Mouse (Mus musculus) CH12.LX (cell line): ENCODE results near the gene Ccnt1. TPM values are rescaled to one million over a fixed set of nuclear protein-coding genes. Genes with fewer than 3 reads are reported as not detected.

Experiments
- DNase-seq: peaks from one replicate; pipeline ENCODE4 v3.0.0-alpha.2; 2013; ENCODE audit errors: extremely low read depth
- H3K27ac ChIP-seq: 2 replicates; pipeline ENCODE4 v1.5.1; 2012; ENCODE audit warnings: low read depth, mild to moderate bottlenecking, control low read depth, moderate library complexity; ENCODE audit not compliant: insufficient read depth
- H3K27me3 ChIP-seq: replicated peaks from 2 replicates; pipeline ENCODE3; 2012; ENCODE audit warnings: inconsistent platforms
- H3K36me3 ChIP-seq, 2 experiments: replicated peaks in 1 of 2; 2 replicates each; pipeline versions ENCODE3 to v1.6.1; 2012; ENCODE audit warnings: inconsistent platforms in 1 of 2, low read length in 1 of 2, mild to moderate bottlenecking in 1 of 2, mixed read lengths in 1 of 2, moderate library complexity in 1 of 2; ENCODE audit not compliant: control insufficient read depth in 1 of 2, insufficient read depth in 1 of 2
- H3K4me1 ChIP-seq, 2 experiments: 2 replicates each; pipeline ENCODE4 v1.6.1; 2012; ENCODE audit warnings: inconsistent platforms in 1 of 2, moderate library complexity in 1 of 2; ENCODE audit not compliant: insufficient read depth in 2 of 2, control insufficient read depth in 1 of 2
- H3K4me2 ChIP-seq: 2 replicates; pipeline ENCODE4 v1.6.1; 2012; ENCODE audit warnings: low read depth, mild to moderate bottlenecking, control low read depth; ENCODE audit not compliant: poor library complexity, insufficient read depth, severe bottlenecking
- H3K4me3 ChIP-seq, 3 experiments: fragments of 150-350 bp in 1 of 3; sonication (generic) in 1 of 3; replicated peaks in 1 of 3; 2 replicates each; pipeline versions ENCODE3 to v1.5.1; 2011 to 2012; ENCODE audit warnings: low read depth in 2 of 3, low read length in 2 of 3, mild to moderate bottlenecking in 2 of 3, moderate library complexity in 2 of 3, control low read depth in 1 of 3, improper control_type of control experiment in 1 of 3, inconsistent platforms in 1 of 3, mixed read lengths in 1 of 3; ENCODE audit not compliant: poor library complexity in 1 of 3
- H3K79me2 ChIP-seq: replicated peaks from 2 replicates; pipeline ENCODE4 v1.6.1; 2012; ENCODE audit warnings: mild to moderate bottlenecking, moderate library complexity; ENCODE audit not compliant: control insufficient read depth, poor library complexity, insufficient read depth, severe bottlenecking; ENCODE audit errors: extremely low read depth
- H3K9ac ChIP-seq: 2 replicates; pipeline ENCODE4 v1.6.1; 2012; ENCODE audit warnings: low read depth, mild to moderate bottlenecking, control low read depth, moderate library complexity; ENCODE audit not compliant: insufficient read depth
- H3K9me3 ChIP-seq: replicated peaks from 2 replicates; pipeline ENCODE3; 2012; ENCODE audit warnings: low read length, inconsistent platforms, mixed read lengths
- BHLHE40 ChIP-seq: IDR thresholded peaks from 2 replicates; pipeline ENCODE4 v1.6.1; 2011; ENCODE audit warnings: mild to moderate bottlenecking, low read depth, low read length, improper control_type of control experiment
- CHD2 ChIP-seq: IDR thresholded peaks from 2 replicates; pipeline ENCODE4 v1.6.1; 2011; ENCODE audit warnings: low read length, improper control_type of control experiment
- ELF1 ChIP-seq: IDR thresholded peaks from 2 replicates; pipeline ENCODE4 v1.6.1; 2014; ENCODE audit warnings: low read depth, mild to moderate bottlenecking, inconsistent platforms, low read length, improper control_type of control experiment
- EP300 ChIP-seq: IDR thresholded peaks from 2 replicates; pipeline ENCODE4 v1.6.1; 2011; ENCODE audit warnings: low read length, improper control_type of control experiment
- ETS1 ChIP-seq: conservative IDR thresholded peaks from 2 replicates; pipeline ENCODE4 v1.6.1; 2012; ENCODE audit warnings: low read depth, mild to moderate bottlenecking, inconsistent platforms, low read length, improper control_type of control experiment, moderate library complexity
- GABPA ChIP-seq: IDR thresholded peaks from 2 replicates; pipeline ENCODE4 v1.6.1; 2012; ENCODE audit warnings: low read depth, low read length, improper control_type of control experiment, inconsistent platforms; ENCODE audit not compliant: insufficient replicate concordance
- HCFC1 ChIP-seq: IDR thresholded peaks from 2 replicates; pipeline ENCODE4 v1.6.1; 2012; ENCODE audit warnings: low read depth, mild to moderate bottlenecking, inconsistent platforms, low read length, improper control_type of control experiment
- IRF4 ChIP-seq: IDR thresholded peaks from 2 replicates; pipeline ENCODE4 v1.6.1; 2014; ENCODE audit warnings: low read depth, mild to moderate bottlenecking, inconsistent platforms, low read length, improper control_type of control experiment
- JUND ChIP-seq: conservative IDR thresholded peaks from 2 replicates; pipeline ENCODE4 v1.6.1; 2011; ENCODE audit warnings: low read depth, low read length, improper control_type of control experiment
- KAT2A ChIP-seq: IDR thresholded peaks from 2 replicates; pipeline ENCODE4 v1.6.1; 2012; ENCODE audit warnings: low read length, improper control_type of control experiment, inconsistent platforms; ENCODE audit not compliant: insufficient replicate concordance
- MAFK ChIP-seq: IDR thresholded peaks from 2 replicates; pipeline ENCODE4 v1.6.1; 2011; ENCODE audit warnings: low read length, improper control_type of control experiment; ENCODE audit not compliant: insufficient replicate concordance
- MAX ChIP-seq: IDR thresholded peaks from 2 replicates; pipeline ENCODE4 v1.6.1; 2011; ENCODE audit warnings: low read length, improper control_type of control experiment
- MAZ ChIP-seq: IDR thresholded peaks from 2 replicates; pipeline ENCODE4 v1.6.1; 2012; ENCODE audit warnings: low read depth, mild to moderate bottlenecking, inconsistent platforms, low read length, improper control_type of control experiment, moderate library complexity
- MEF2A ChIP-seq: IDR thresholded peaks from 2 replicates; pipeline ENCODE4 v1.6.1; 2014; ENCODE audit warnings: low read depth, mild to moderate bottlenecking, inconsistent platforms, low read length, improper control_type of control experiment, borderline replicate concordance
- MXI1 ChIP-seq: IDR thresholded peaks from 2 replicates; pipeline ENCODE4 v1.6.1; 2011; ENCODE audit warnings: mild to moderate bottlenecking, low read depth, low read length, improper control_type of control experiment
- MYC ChIP-seq: IDR thresholded peaks from 2 replicates; pipeline ENCODE4 v1.6.1; 2011; ENCODE audit warnings: low read depth, mild to moderate bottlenecking, improper control_type of control experiment, low read length
- NELFE ChIP-seq: IDR thresholded peaks from 2 replicates; pipeline ENCODE4 v1.6.1; 2011; ENCODE audit warnings: low read depth, low read length, improper control_type of control experiment
- NRF1 ChIP-seq: IDR thresholded peaks from 2 replicates; pipeline ENCODE4 v1.6.1; 2014; ENCODE audit warnings: low read depth, mild to moderate bottlenecking, inconsistent platforms, low read length, improper control_type of control experiment, moderate library complexity
- PAX5 ChIP-seq: IDR thresholded peaks from 2 replicates; pipeline ENCODE4 v1.6.1; 2012; ENCODE audit warnings: low read length, inconsistent platforms, mixed read lengths
- POLR2A ChIP-seq: IDR thresholded peaks from 2 replicates; pipeline ENCODE4 v1.6.1; 2011; ENCODE audit warnings: low read depth, mild to moderate bottlenecking, improper control_type of control experiment, low read length
- POLR2AphosphoS2 ChIP-seq: IDR thresholded peaks from 2 replicates; pipeline ENCODE4 v1.6.1; 2011; ENCODE audit warnings: low read depth, low read length, improper control_type of control experiment
- SIN3A ChIP-seq: IDR thresholded peaks from 2 replicates; pipeline ENCODE4 v1.6.1; 2012; ENCODE audit warnings: low read length, improper control_type of control experiment, inconsistent platforms
- SMC3 ChIP-seq: IDR thresholded peaks from 2 replicates; pipeline ENCODE4 v1.6.1; 2011; ENCODE audit warnings: low read depth, low read length, improper control_type of control experiment
- TCF12 ChIP-seq: IDR thresholded peaks from 2 replicates; pipeline ENCODE4 v1.6.1; 2014; ENCODE audit warnings: low read depth, mild to moderate bottlenecking, inconsistent platforms, low read length, improper control_type of control experiment
- UBTF ChIP-seq: IDR thresholded peaks from 2 replicates; pipeline ENCODE4 v1.6.1; 2012; ENCODE audit warnings: low read depth, mild to moderate bottlenecking, inconsistent platforms, low read length, improper control_type of control experiment, moderate library complexity
- USF2 ChIP-seq: conservative IDR thresholded peaks from 2 replicates; pipeline ENCODE4 v1.6.1; 2011; ENCODE audit warnings: low read depth, low read length, improper control_type of control experiment
- ZC3H11A ChIP-seq: IDR thresholded peaks from 2 replicates; pipeline ENCODE4 v1.6.1; 2012; ENCODE audit warnings: low read depth, mild to moderate bottlenecking, inconsistent platforms, low read length, improper control_type of control experiment
- ZKSCAN1 ChIP-seq: IDR thresholded peaks from 2 replicates; pipeline ENCODE4 v1.6.1; 2012; ENCODE audit warnings: low read depth, inconsistent platforms, low read length, improper control_type of control experiment, borderline replicate concordance
- ZMIZ1 ChIP-seq: IDR thresholded peaks from 2 replicates; pipeline ENCODE4 v1.6.1; 2012; ENCODE audit warnings: low read depth, mild to moderate bottlenecking, inconsistent platforms, low read length, improper control_type of control experiment
- dilution Hi-C: fragments of 300-500 bp; cut with MboI; formaldehyde crosslinking; loops from 2 replicates; pipeline ENCODE4 v1.14.3; 2020; ENCODE audit warnings: low sequenced_read_pairs; ENCODE audit not compliant: extremely low pct_unique_long_range_greater_than_20kb, extremely low pct_ligation_motif_present
- in situ Hi-C: fragments of 300-500 bp; cut with MboI; formaldehyde crosslinking; loops from 3 replicates; pipeline ENCODE4 v1.14.3; 2019; ENCODE audit warnings: low sequenced_read_pairs, low pct_ligation_motif_present, low pct_unique_long_range_greater_than_20kb, mixed read lengths
- polyA plus RNA-seq: library from polyadenylated mRNA; unstranded; fragments of >175 nt; gene quantifications from 2 replicates; pipeline ENCODE4 v1.2.1, GENCODE M21; 2012; ENCODE audit warnings: low read depth; ENCODE audit not compliant: insufficient read length
- total RNA-seq, 2 experiments: library from RNA; depleted of rRNA; stranded (reverse); fragments of 300-350 nt in 1 of 2; fragments of >200 nt in 1 of 2; gene quantifications; 2 replicates each; pipeline ENCODE4 v1.2.3; 2012 to 2014

The Ccnt1 gene
- total and polyA plus RNA-seq, 3 experiments, result 36.8 to 73.3 (median 41.3) TPM

- TF ChIP-seq ELF1 (no peak), POLR2A (no peak), PAX5 (no peak), ZKSCAN1 (no peak), CHD2 (no peak), MYC (no peak), UBTF (no peak), IRF4 (no peak), JUND (no peak), KAT2A (no peak), HCFC1 (no peak), USF2 (no peak), NELFE (no peak)
- Histone ChIP-seq H3K36me3 (peaks cover 14 to 39% of the 10 kb centered on the region in 2 experiments), H3K4me1 (peaks cover 0 to 10% of the 10 kb centered on the region in 2 experiments; a peak in 2 of 4 replicates)
These were observed 34.8 kb downstream of the Ccnt1 start for GRCm38 (mm10) chr15:98535921-98536320.

DNA sequence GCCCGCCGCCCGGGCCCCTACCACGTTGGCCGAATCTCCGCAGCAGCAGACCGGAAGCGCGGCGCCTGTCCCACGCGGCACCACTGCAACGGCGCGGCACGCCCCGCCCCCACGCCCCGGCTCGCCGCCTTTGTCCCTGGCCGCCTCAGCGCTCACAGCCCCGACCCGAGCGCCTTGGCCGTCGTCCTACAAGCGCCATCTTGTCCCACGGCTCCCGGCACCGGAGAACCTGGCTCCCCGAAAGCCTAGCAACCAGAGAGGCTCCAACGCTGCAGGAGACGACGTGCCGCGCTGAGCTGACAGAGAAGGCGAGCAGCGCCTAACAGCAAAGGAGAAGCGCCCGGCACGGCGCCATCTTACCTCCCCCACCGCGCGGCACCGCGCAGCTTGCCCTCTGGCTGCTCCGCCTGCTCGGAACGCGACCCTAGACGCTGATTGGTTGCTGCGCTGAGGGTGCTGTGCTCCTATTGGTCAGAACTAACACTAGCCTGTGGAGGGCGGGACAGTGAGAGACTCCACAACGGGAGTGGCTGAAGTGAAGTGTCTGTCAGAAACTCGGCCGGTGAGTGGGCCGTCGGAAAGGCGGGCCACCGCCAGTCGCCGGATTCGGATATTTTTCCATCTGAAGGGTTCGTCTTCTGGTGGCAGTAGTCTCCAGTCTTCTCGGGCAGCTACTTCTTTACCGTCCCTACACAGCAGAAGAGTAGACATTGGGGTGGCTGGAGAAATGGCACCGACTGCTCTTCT is 36.7 kb downstream of the Ccnt1 start, which contains the start of gene Kansl2:
Gene Kansl2, minus strand, starts transcription at position 384 of the 747 bp plus-strand sequence.
- Histone ChIP-seq H3K9ac (peak within 1 kb of the TSS; percentile 72), H3K27ac (peak within 1 kb of the TSS; percentile 75), H3K79me2 (peaks cover 33% of the 10 kb centered on the region), H3K4me1 (peaks cover 0 to 17% of the 10 kb centered on the region in 2 experiments; a peak in 2 of 4 replicates), H3K9me3 (no peaks in the 10 kb centered on the region), H3K36me3 (peaks cover 16 to 40% of the 10 kb centered on the region in 2 experiments), H3K4me3 (peak within 1 kb of the TSS; percentile 73 to 94 (median 90)), H3K27me3 (no peaks in the 10 kb centered on the region), H3K4me2 (peak within 1 kb of the TSS; percentile 90)
- peak; percentile 100 for DNase-seq
- in situ Hi-C loops (loop anchor here (5.0 kb wide), 1 partner anchor 33 kb away; no protein-coding TSS in a partner anchor), dilution Hi-C loops (no loop called here)
- TF ChIP-seq TCF12, result no peak; the same call in none of the 2 replicates
- TF ChIP-seq IRF4, result no peak; the same call in 1 of the 2 replicates
- TF ChIP-seq SIN3A, result peak; percentile 55
- TF ChIP-seq NELFE, result peak; percentile 96
- TF ChIP-seq ELF1, result peak; percentile 63
- no peak for TF ChIP-seq ETS1
- TF ChIP-seq SMC3, result no peak
- 0 out of 2 replicates have a peak, but pooled peaks have one; percentile 11 for TF ChIP-seq JUND
- TF ChIP-seq MAX, result peak; percentile 63
- no peak for TF ChIP-seq MYC
- TF ChIP-seq MEF2A, result peak; percentile 66
- TF ChIP-seq POLR2AphosphoS2, result peak; percentile 88
- peak; percentile 96 for TF ChIP-seq CHD2
- TF ChIP-seq MXI1, result peak; percentile 89
- no peak for TF ChIP-seq EP300
- no peak for TF ChIP-seq ZC3H11A
- TF ChIP-seq NRF1, result peak; percentile 70; the same call in 1 of the 2 replicates
- no peak for TF ChIP-seq GABPA
- TF ChIP-seq UBTF, result no peak
- TF ChIP-seq MAFK, result no peak
- TF ChIP-seq BHLHE40, result no peak
- TF ChIP-seq ZMIZ1, result peak; percentile 96
- no peak for TF ChIP-seq PAX5
- TF ChIP-seq KAT2A, result peak; percentile 67; the same call in 1 of the 2 replicates
- TF ChIP-seq ZKSCAN1, result no peak
- TF ChIP-seq MAZ, result 0 out of 2 replicates have a peak, but pooled peaks have one; percentile 10

More at GRCm38 (mm10) chr15:98535921-98536320, 34.8 kb downstream of the Ccnt1 start:
- Histone ChIP-seq H3K79me2 (peaks cover 24% of the 10 kb centered on the region), H3K4me2 (no peak overlapping the region), H3K4me3 (no peak overlapping the region), H3K9me3 (no peaks in the 10 kb centered on the region), H3K27ac (no peak overlapping the region), H3K27me3 (no peaks in the 10 kb centered on the region), H3K9ac (no peak overlapping the region)
- in situ Hi-C loops (no loop called here), dilution Hi-C loops (no loop called here)
- no peak for DNase-seq
